Mouse (Mus musculus) lung, embryonic 14.5 days (tissue): ENCODE measurements around the gene Klk15. TPM values are rescaled to one million over a fixed set of nuclear protein-coding genes. Genes with fewer than 3 reads are reported as not detected.
"Not testable (repeated sequence)": the region's sequence is repeated elsewhere in the genome, so short reads cannot be mapped to it uniquely, and the experiment has no call there.

Experiments used
- ATAC-seq: fragments of 200-750 bp; cut with Nextera tagmentation; 2 replicates; pipeline ENCODE4 v1.8.0; 2017; ENCODE audit warnings: mild to moderate bottlenecking, moderate TSS enrichment, moderate library complexity; ENCODE audit not compliant: insufficient read depth
- DNase-seq: peaks from one replicate; pipeline ENCODE4 v3.0.0-alpha.2; 2015
- H3K27ac ChIP-seq: fragments of 300-500 bp; sonication (generic); 2 replicates; pipeline ENCODE4 v1.5.1; 2014; ENCODE audit warnings: low read depth, mild to moderate bottlenecking, moderate library complexity
- H3K27me3 ChIP-seq: fragments of 300-500 bp; sonication (generic); 2 replicates; pipeline ENCODE4 v1.6.1; 2014; ENCODE audit warnings: low read length, control low read depth; ENCODE audit not compliant: insufficient read depth
- H3K36me3 ChIP-seq: fragments of 300-500 bp; sonication (generic); 2 replicates; pipeline ENCODE4 v1.6.1; 2014; ENCODE audit warnings: control low read depth; ENCODE audit not compliant: insufficient read depth
- H3K4me1 ChIP-seq: fragments of 300-500 bp; sonication (generic); 2 replicates; pipeline ENCODE4 v1.6.1; 2014; ENCODE audit warnings: antibody characterized with exemption, control low read depth; ENCODE audit not compliant: insufficient read depth
- H3K4me2 ChIP-seq: fragments of 300-500 bp; sonication (generic); 2 replicates; pipeline ENCODE4 v1.6.1; 2014; ENCODE audit warnings: mild to moderate bottlenecking
- H3K4me3 ChIP-seq: fragments of 300-500 bp; sonication (generic); 2 replicates; pipeline ENCODE4 v1.5.1; 2014; ENCODE audit warnings: low read depth, low read length
- H3K9ac ChIP-seq: fragments of 300-500 bp; sonication (generic); 2 replicates; pipeline ENCODE4 v1.6.1; 2014
- H3K9me3 ChIP-seq: fragments of 300-500 bp; sonication (generic); 2 replicates; pipeline ENCODE4 v1.6.1; 2016; ENCODE audit warnings: low read depth, low read length, control low read depth
- CTCF ChIP-seq: IDR thresholded peaks from 2 replicates; pipeline ENCODE4 v1.5.1; 2016; ENCODE audit warnings: antibody characterized with exemption, low read depth
- WGBS: fragments of 180-500 bp; shearing (Covaris S2); extraction: QIAGEN DNeasy Blood & Tissue Kit; methylation state at CpG from one replicate; pipeline ENCODE4 v1.1.7; 2014; 5-methylcytosine and 5-hydroxymethylcytosine counted together
- polyA plus RNA-seq: library from polyadenylated mRNA; unstranded; fragments of >200 nt; fragmentation: Nextera tagmentation; extraction: Ambion mirVana; gene quantifications from 2 replicates; pipeline ENCODE4 v1.2.1, GENCODE M21; 2014

Klk15 gene
- polyA plus RNA-seq, 1 experiment from 2014 or later: not detected

GRCm38 (mm10) chr7:43934747-43935146 lies 1.2 kb downstream of the Klk15 start:
- no peaks in the 10 kb centered on the region for H3K36me3 ChIP-seq
- no peaks in the 10 kb centered on the region for H3K4me1 ChIP-seq
- H3K27me3 ChIP-seq: no peaks in the 10 kb centered on the region
- ATAC-seq (no peak), DNase-seq (no peak)
- H3K4me2 ChIP-seq: no peak overlapping the region
- H3K9me3 ChIP-seq: no peaks in the 10 kb centered on the region
- WGBS: 56% methylated on average over 3 of the region's 3 CpGs
- TF ChIP-seq CTCF: no peak
- no peak overlapping the region for H3K27ac ChIP-seq
- H3K9ac ChIP-seq: no peak overlapping the region
- H3K4me3 ChIP-seq: no peak overlapping the region

- ATAC-seq (no peak), DNase-seq (no peak)
- H3K27me3 ChIP-seq: no peaks in the 10 kb centered on the region
- no peak for TF ChIP-seq CTCF
- 77% methylated on average over 13 of the region's 14 CpGs for WGBS
- H3K4me3 ChIP-seq: no peak overlapping the region
- H3K36me3 ChIP-seq: no peaks in the 10 kb centered on the region
- H3K27ac ChIP-seq: no peak overlapping the region
- no peaks in the 10 kb centered on the region for H3K9me3 ChIP-seq
- H3K4me2 ChIP-seq: no peak overlapping the region
- H3K4me1 ChIP-seq: no peaks in the 10 kb centered on the region
- H3K9ac ChIP-seq: no peak overlapping the region
These were observed 3.0 kb downstream of the Klk15 start for GRCm38 (mm10) chr7:43936551-43936950.

- WGBS: 59% methylated on average over 3 of the region's 3 CpGs
- not testable (repeated sequence) for ATAC-seq, H3K27me3 ChIP-seq, H3K27ac ChIP-seq, H3K9me3 ChIP-seq, H3K4me3 ChIP-seq, H3K9ac ChIP-seq, DNase-seq, H3K36me3 ChIP-seq, H3K4me1 ChIP-seq, H3K4me2 ChIP-seq
These were observed 8.8 kb downstream of the Klk15 start for GRCm38 (mm10) chr7:43942293-43942692.

- Histone ChIP-seq H3K27ac (no peak overlapping the region), H3K27me3 (no peaks in the 10 kb centered on the region), H3K4me3 (no peak overlapping the region), H3K9me3 (no peaks in the 10 kb centered on the region), H3K9ac (no peak overlapping the region), H3K4me2 (no peak overlapping the region), H3K36me3 (no peaks in the 10 kb centered on the region), H3K4me1 (no peaks in the 10 kb centered on the region)
- WGBS: 76% methylated on average over 3 of the region's 3 CpGs
- no peak for TF ChIP-seq CTCF
- DNase-seq (no peak), ATAC-seq (no peak)
These were observed 11.3 kb downstream of the Klk15 start for GRCm38 (mm10) chr7:43944727-43945264.

GRCm38 (mm10) chr7:43950364-43950763 lies 16.8 kb downstream of the Klk15 start, which contains the start of gene Klk1b8:
Gene Klk1b8 (plus strand): TSS chr7:43950664.
- Histone ChIP-seq H3K27ac (no peak within 1 kb of the TSS), H3K4me1 (no peaks in the 10 kb centered on the region), H3K4me2 (no peak within 1 kb of the TSS), H3K9ac (no peak within 1 kb of the TSS), H3K27me3 (no peaks in the 10 kb centered on the region), H3K4me3 (no peak within 1 kb of the TSS), H3K36me3 (no peaks in the 10 kb centered on the region), H3K9me3 (no peaks in the 10 kb centered on the region)
- no peak for ATAC-seq
- WGBS: 67% methylated on average over 2 of the region's 2 CpGs
- DNase-seq: no peak
- no peak for TF ChIP-seq CTCF

- Histone ChIP-seq H3K27ac (no peak overlapping the region), H3K4me2 (no peak overlapping the region), H3K9me3 (no peaks in the 10 kb centered on the region), H3K9ac (no peak overlapping the region), H3K4me1 (no peaks in the 10 kb centered on the region), H3K27me3 (no peaks in the 10 kb centered on the region), H3K36me3 (no peaks in the 10 kb centered on the region), H3K4me3 (no peak overlapping the region)
- DNase-seq (no peak), ATAC-seq (no peak)
- TF ChIP-seq CTCF: no peak
- WGBS: 61% methylated on average over 4 of the region's 4 CpGs
These were observed 19.2 kb downstream of the Klk15 start for GRCm38 (mm10) chr7:43952703-43953102.

GRCm38 (mm10) chr7:43966451-43966850 lies 32.9 kb downstream of the Klk15 start, which contains the start of gene Klk1b1:
Gene Klk1b1 (plus strand): TSS chr7:43966751.
- Histone ChIP-seq H3K27ac (no peak within 1 kb of the TSS), H3K9me3 (no peaks in the 10 kb centered on the region), H3K9ac (no peak within 1 kb of the TSS), H3K36me3 (no peaks in the 10 kb centered on the region), H3K4me2 (no peak within 1 kb of the TSS), H3K4me3 (no peak within 1 kb of the TSS), H3K27me3 (no peaks in the 10 kb centered on the region), H3K4me1 (no peaks in the 10 kb centered on the region)
- 59% methylated on average over 3 of the region's 3 CpGs for WGBS
- ATAC-seq (no peak), DNase-seq (no peak)
- no peak for TF ChIP-seq CTCF

- Histone ChIP-seq H3K36me3 (no peaks in the 10 kb centered on the region), H3K4me1 (no peaks in the 10 kb centered on the region), H3K9me3 (no peaks in the 10 kb centered on the region), H3K4me3 (no peak overlapping the region), H3K27me3 (no peaks in the 10 kb centered on the region), H3K27ac (no peak overlapping the region), H3K9ac (no peak overlapping the region), H3K4me2 (no peak overlapping the region)
- ATAC-seq: no peak
- TF ChIP-seq CTCF: no peak
- WGBS: 75% methylated on average over 3 of the region's 3 CpGs
- DNase-seq: no peak
These were observed 33.5 kb downstream of the Klk15 start for GRCm38 (mm10) chr7:43967058-43967457.
